Mouse (Mus musculus) hindbrain, embryonic 15.5 days (tissue): ENCODE measurements around the gene Pde6h. TPM values are rescaled to one million over a fixed set of nuclear protein-coding genes. Genes with fewer than 3 reads are reported as not detected.
A peak's percentile ranks its signal among the peaks of the same experiment; 100 is the strongest.

Experiments used
- ATAC-seq: fragments of 200-750 bp; cut with Nextera tagmentation; 2 replicates; pipeline ENCODE4 v1.8.0; 2017; ENCODE audit warnings: low read depth, moderate number of reproducible peaks, moderate TSS enrichment; ENCODE audit not compliant: low FRiP score
- H3K27ac ChIP-seq: fragments of 300-500 bp; sonication (generic); replicated peaks from 2 replicates; pipeline ENCODE4 v1.5.1; 2015; ENCODE audit warnings: mild to moderate bottlenecking, inconsistent platforms
- H3K27me3 ChIP-seq: fragments of 300-500 bp; sonication (generic); 2 replicates; pipeline ENCODE4 v1.6.1; 2015; ENCODE audit warnings: control low read depth, inconsistent platforms
- H3K36me3 ChIP-seq: fragments of 300-500 bp; sonication (generic); 2 replicates; pipeline ENCODE4 v1.6.1; 2015; ENCODE audit warnings: control low read depth, inconsistent platforms
- H3K4me1 ChIP-seq: fragments of 300-500 bp; sonication (generic); replicated peaks from 2 replicates; pipeline ENCODE4 v1.6.1; 2015; ENCODE audit warnings: control low read depth, inconsistent platforms
- H3K4me2 ChIP-seq: fragments of 300-500 bp; sonication (generic); 2 replicates; pipeline ENCODE4 v1.6.1; 2015; ENCODE audit warnings: moderate library complexity, mild to moderate bottlenecking, inconsistent platforms
- H3K4me3 ChIP-seq: fragments of 300-500 bp; sonication (generic); 2 replicates; pipeline ENCODE4 v1.5.1; 2015; ENCODE audit warnings: mild to moderate bottlenecking, inconsistent platforms
- H3K9ac ChIP-seq: fragments of 300-500 bp; sonication (generic); 2 replicates; pipeline ENCODE4 v1.6.1; 2015; ENCODE audit warnings: inconsistent platforms
- H3K9me3 ChIP-seq: fragments of 300-500 bp; sonication (generic); 2 replicates; pipeline ENCODE4 v1.6.1; 2016; ENCODE audit warnings: control low read depth, inconsistent platforms
- WGBS: fragments of 180-500 bp; shearing (Covaris S2); methylation state at CpG from one replicate; pipeline ENCODE4 v1.1.7; 2015; 5-methylcytosine and 5-hydroxymethylcytosine counted together
- polyA plus RNA-seq: library from polyadenylated mRNA; unstranded; fragments of >200 nt; fragmentation: Nextera tagmentation; extraction: Ambion mirVana; gene quantifications from 2 replicates; pipeline ENCODE4 v1.2.1, GENCODE M21; 2015

Pde6h gene
- polyA plus RNA-seq, 1 experiment from 2014 or later = 1.1 TPM

GRCm38 (mm10) chr6:136989824-136990497 is 66.3 kb downstream of the Pde6h start:
- H3K9ac ChIP-seq = no peak overlapping the region
- no peaks in the 10 kb centered on the region for H3K36me3 ChIP-seq
- H3K9me3 ChIP-seq = no peaks in the 10 kb centered on the region
- H3K4me2 ChIP-seq = peak overlapping the region; percentile 18; the same call in 1 of the 2 replicates
- 29% methylated on average over 11 of the region's 11 CpGs for WGBS
- no peaks in the 10 kb centered on the region for H3K27me3 ChIP-seq
- no peak overlapping the region; the same call in 1 of the 2 replicates for H3K27ac ChIP-seq
- no peak for ATAC-seq
- H3K4me1 ChIP-seq = peaks cover 18% of the 10 kb centered on the region
- no peak overlapping the region for H3K4me3 ChIP-seq

GRCm38 (mm10) chr6:136990557-136990956 is 66.9 kb downstream of the Pde6h start:
- Histone ChIP-seq H3K4me2 (no peak overlapping the region), H3K4me3 (no peak overlapping the region), H3K36me3 (no peaks in the 10 kb centered on the region), H3K27ac (no peak overlapping the region), H3K4me1 (peaks cover 17% of the 10 kb centered on the region), H3K27me3 (no peaks in the 10 kb centered on the region), H3K9me3 (no peaks in the 10 kb centered on the region), H3K9ac (no peak overlapping the region)
- no peak for ATAC-seq
- 62% methylated on average over 8 of the region's 8 CpGs for WGBS

GRCm38 (mm10) chr6:136993574-136993973 is 69.9 kb downstream of the Pde6h start:
- H3K27ac ChIP-seq = no peak overlapping the region
- 82% methylated on average over 4 of the region's 4 CpGs for WGBS
- no peaks in the 10 kb centered on the region for H3K27me3 ChIP-seq
- no peak overlapping the region for H3K9ac ChIP-seq
- no peak overlapping the region for H3K4me2 ChIP-seq
- no peak overlapping the region for H3K4me3 ChIP-seq
- H3K4me1 ChIP-seq = peaks cover 14% of the 10 kb centered on the region
- H3K9me3 ChIP-seq = no peaks in the 10 kb centered on the region
- ATAC-seq = no peak
- no peaks in the 10 kb centered on the region for H3K36me3 ChIP-seq

- Histone ChIP-seq H3K9ac (no peak overlapping the region), H3K4me1 (peaks cover 9% of the 10 kb centered on the region; the same call in 1 of the 2 replicates), H3K27me3 (no peaks in the 10 kb centered on the region), H3K27ac (no peak overlapping the region), H3K4me2 (no peak overlapping the region), H3K4me3 (no peak overlapping the region), H3K36me3 (no peaks in the 10 kb centered on the region), H3K9me3 (no peaks in the 10 kb centered on the region)
- ATAC-seq = no peak
- 63% methylated on average over 8 of the region's 8 CpGs for WGBS
These were observed 71.9 kb downstream of the Pde6h start for GRCm38 (mm10) chr6:136995533-136995932.

GRCm38 (mm10) chr6:136996336-136996735 is 72.7 kb downstream of the Pde6h start:
- ATAC-seq = no peak
- H3K4me2 ChIP-seq = no peak overlapping the region
- H3K9ac ChIP-seq = no peak overlapping the region
- WGBS = 65% methylated on average over 5 of the region's 5 CpGs
- H3K9me3 ChIP-seq = no peaks in the 10 kb centered on the region
- H3K27me3 ChIP-seq = no peaks in the 10 kb centered on the region
- H3K36me3 ChIP-seq = no peaks in the 10 kb centered on the region
- no peak overlapping the region for H3K4me3 ChIP-seq
- 0 out of 2 replicates have a peak, but pooled peaks cover 4% of the 10 kb centered on the region for H3K4me1 ChIP-seq
- no peak overlapping the region for H3K27ac ChIP-seq

GRCm38 (mm10) chr6:136998181-136998580 is 74.5 kb downstream of the Pde6h start:
- no peaks in the 10 kb centered on the region for H3K9me3 ChIP-seq
- no peaks in the 10 kb centered on the region for H3K27me3 ChIP-seq
- 0 out of 2 replicates have a peak, but pooled peaks cover 4% of the 10 kb centered on the region for H3K4me1 ChIP-seq
- no peak overlapping the region for H3K9ac ChIP-seq
- H3K27ac ChIP-seq = no peak overlapping the region
- H3K4me2 ChIP-seq = no peak overlapping the region
- no peaks in the 10 kb centered on the region for H3K36me3 ChIP-seq
- no peak for ATAC-seq
- WGBS = 83% methylated on average over 7 of the region's 7 CpGs
- no peak overlapping the region for H3K4me3 ChIP-seq

GRCm38 (mm10) chr6:136999009-136999408 is 75.4 kb downstream of the Pde6h start:
- H3K4me2 ChIP-seq = no peak overlapping the region
- H3K27ac ChIP-seq = no peak overlapping the region
- no peaks in the 10 kb centered on the region for H3K9me3 ChIP-seq
- H3K27me3 ChIP-seq = no peaks in the 10 kb centered on the region
- H3K4me1 ChIP-seq = 0 out of 2 replicates have a peak, but pooled peaks cover 4% of the 10 kb centered on the region
- no peaks in the 10 kb centered on the region for H3K36me3 ChIP-seq
- ATAC-seq = no peak
- no peak overlapping the region for H3K9ac ChIP-seq
- WGBS = 85% methylated on average over 3 of the region's 3 CpGs
- H3K4me3 ChIP-seq = no peak overlapping the region

- H3K4me1 ChIP-seq = 0 out of 2 replicates have a peak, but pooled peaks cover 4% of the 10 kb centered on the region
- 92% methylated on average over 15 of the region's 15 CpGs for WGBS
- no peaks in the 10 kb centered on the region for H3K9me3 ChIP-seq
- H3K27me3 ChIP-seq = no peaks in the 10 kb centered on the region
- H3K9ac ChIP-seq = no peak overlapping the region
- ATAC-seq = no peak
- H3K4me3 ChIP-seq = no peak overlapping the region
- H3K4me2 ChIP-seq = no peak overlapping the region
- H3K36me3 ChIP-seq = no peaks in the 10 kb centered on the region
- H3K27ac ChIP-seq = no peak overlapping the region
These were observed 76.2 kb downstream of the Pde6h start for GRCm38 (mm10) chr6:136999707-137000446.

- no peak overlapping the region for H3K9ac ChIP-seq
- H3K36me3 ChIP-seq = no peaks in the 10 kb centered on the region
- H3K4me3 ChIP-seq = no peak overlapping the region
- ATAC-seq = no peak
- no peaks in the 10 kb centered on the region for H3K9me3 ChIP-seq
- no peak overlapping the region for H3K27ac ChIP-seq
- 0 out of 2 replicates have a peak, but pooled peaks cover 4% of the 10 kb centered on the region for H3K4me1 ChIP-seq
- WGBS = 81% methylated on average over 10 of the region's 10 CpGs
- H3K4me2 ChIP-seq = no peak overlapping the region
- no peaks in the 10 kb centered on the region for H3K27me3 ChIP-seq
These were observed 77.1 kb downstream of the Pde6h start for GRCm38 (mm10) chr6:137000706-137001105.

- Histone ChIP-seq H3K4me1 (0 out of 2 replicates have a peak, but pooled peaks cover 4% of the 10 kb centered on the region), H3K4me2 (no peak overlapping the region), H3K27ac (no peak overlapping the region), H3K9me3 (no peaks in the 10 kb centered on the region), H3K36me3 (no peaks in the 10 kb centered on the region), H3K9ac (no peak overlapping the region), H3K4me3 (no peak overlapping the region), H3K27me3 (no peaks in the 10 kb centered on the region)
- 84% methylated on average over 6 of the region's 6 CpGs for WGBS
- no peak for ATAC-seq
These were observed 77.9 kb downstream of the Pde6h start for GRCm38 (mm10) chr6:137001267-137002168.

GRCm38 (mm10) chr6:137002169-137002514 is 78.5 kb downstream of the Pde6h start:
- ATAC-seq = no peak

GRCm38 (mm10) chr6:137004359-137004758 is 80.7 kb downstream of the Pde6h start:
- WGBS = 79% methylated on average over 4 of the region's 4 CpGs

More at GRCm38 (mm10) chr6:137002169-137002514, 78.5 kb downstream of the Pde6h start:
- Histone ChIP-seq H3K4me3 (no peak overlapping the region), H3K36me3 (no peaks in the 10 kb centered on the region), H3K4me1 (no peaks in the 10 kb centered on the region), H3K4me2 (no peak overlapping the region), H3K9me3 (no peaks in the 10 kb centered on the region), H3K9ac (no peak overlapping the region), H3K27ac (no peak overlapping the region), H3K27me3 (no peaks in the 10 kb centered on the region)
- WGBS = 88% methylated on average over 5 of the region's 5 CpGs

More at GRCm38 (mm10) chr6:137004359-137004758, 80.7 kb downstream of the Pde6h start:
- no peak overlapping the region for H3K9ac ChIP-seq
- no peaks in the 10 kb centered on the region for H3K4me1 ChIP-seq
- no peaks in the 10 kb centered on the region for H3K27me3 ChIP-seq
- H3K9me3 ChIP-seq = no peaks in the 10 kb centered on the region
- H3K27ac ChIP-seq = no peak overlapping the region
- no peak overlapping the region for H3K4me2 ChIP-seq
- H3K36me3 ChIP-seq = no peaks in the 10 kb centered on the region
- H3K4me3 ChIP-seq = no peak overlapping the region
- ATAC-seq = no peak
